Mouse (Mus musculus) forebrain, embryonic 10.5 days (tissue): Measurements from ENCODE around the gene Scamp3. TPM values are rescaled to one million over a fixed set of nuclear protein-coding genes. Genes with fewer than 3 reads are reported as not detected.

Experiments
- DNase-seq: peaks from one replicate; pipeline ENCODE4 v3.0.0-alpha.2; 2017; ENCODE audit warnings: low spot score; ENCODE audit errors: extremely low spot score
- H3K27ac ChIP-seq: fragments of 300-500 bp; sonication (generic); 2 replicates; pipeline ENCODE4 v1.5.1; 2016; ENCODE audit warnings: mild to moderate bottlenecking
- H3K27me3 ChIP-seq: fragments of 300-500 bp; sonication (generic); 2 replicates; pipeline ENCODE4 v1.6.1; 2016; ENCODE audit warnings: mild to moderate bottlenecking; ENCODE audit not compliant: poor library complexity, severe bottlenecking
- H3K36me3 ChIP-seq: fragments of 300-500 bp; sonication (generic); replicated peaks from 2 replicates; pipeline ENCODE4 v1.6.1; 2016; ENCODE audit warnings: mild to moderate bottlenecking, moderate library complexity
- H3K4me1 ChIP-seq: fragments of 300-500 bp; sonication (generic); 2 replicates; pipeline ENCODE4 v1.6.1; 2016
- H3K4me3 ChIP-seq: fragments of 300-500 bp; sonication (generic); 2 replicates; pipeline ENCODE4 v1.5.1; 2016; ENCODE audit warnings: mild to moderate bottlenecking, moderate library complexity
- H3K9me3 ChIP-seq: fragments of 300-500 bp; sonication (generic); 2 replicates; pipeline ENCODE4 v1.6.1; 2016; ENCODE audit warnings: mild to moderate bottlenecking, moderate library complexity
- WGBS: fragments of 180-500 bp; shearing (Covaris S2); methylation state at CpG from one replicate; pipeline ENCODE4 v1.1.7; 2016; 5-methylcytosine and 5-hydroxymethylcytosine counted together
- polyA plus RNA-seq: library from polyadenylated mRNA; unstranded; fragments of >200 nt; fragmentation: Nextera tagmentation; extraction: Ambion mirVana; gene quantifications from 2 replicates; pipeline ENCODE4 v1.2.1, GENCODE M21; 2016

The Scamp3 gene
- polyA plus RNA-seq, result 100 and 103 TPM in 2 replicates

DNA sequence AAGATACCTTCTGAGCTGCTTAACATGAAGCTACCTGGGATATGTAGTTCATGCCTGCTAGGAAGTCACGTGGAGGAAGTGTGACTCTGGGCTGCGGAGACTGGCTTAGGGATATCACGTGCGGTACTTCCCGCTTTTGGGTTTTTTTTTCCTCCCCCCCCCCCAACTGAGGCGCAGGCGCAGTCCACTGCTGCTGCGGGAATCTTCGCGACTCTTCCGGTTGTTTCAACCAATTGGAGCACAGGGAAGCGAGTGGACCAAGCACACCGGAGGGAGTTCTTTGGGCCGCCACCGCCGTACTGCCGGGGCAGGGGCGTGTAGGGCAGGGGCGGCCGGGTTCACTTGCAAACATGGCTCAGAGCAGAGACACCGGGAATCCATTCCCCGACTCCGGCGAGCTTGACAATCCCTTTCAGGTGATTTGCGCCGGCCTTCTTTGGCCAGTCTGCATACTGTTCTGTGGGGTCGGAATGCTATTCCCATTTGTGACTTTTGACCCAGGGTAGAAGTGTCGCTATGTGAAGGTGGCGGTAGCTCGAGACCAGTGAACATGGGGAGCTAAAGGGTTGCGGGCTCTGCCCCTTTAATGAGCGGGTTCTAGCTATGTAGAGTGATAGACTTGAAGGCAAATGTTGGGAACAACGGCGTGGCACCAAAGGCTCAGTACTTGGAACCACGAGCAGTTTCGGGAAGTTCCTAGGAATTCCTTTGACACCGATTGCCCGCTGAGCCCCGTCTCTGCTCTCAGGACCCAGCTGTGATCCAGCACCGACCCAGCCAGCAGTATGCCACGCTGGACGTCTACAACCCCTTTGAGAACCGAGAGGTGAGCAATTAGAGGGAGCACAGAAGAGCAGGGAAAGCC lies at the start of gene Scamp3:
Scamp3 (plus strand) TSS at position 232 of the 865 bp plus-strand sequence.
- under 1% methylated on average over 43 of the region's 43 CpGs for WGBS
- peak within 1 kb of the TSS; percentile 81 for H3K4me3 ChIP-seq
- H3K36me3 ChIP-seq, result peaks cover 83% of the 10 kb centered on the region
- no peaks in the 10 kb centered on the region for H3K27me3 ChIP-seq
- H3K4me1 ChIP-seq, result peaks cover 27% of the 10 kb centered on the region
- peak; percentile 95 for DNase-seq
- peak within 1 kb of the TSS; percentile 84 for H3K27ac ChIP-seq
- H3K9me3 ChIP-seq, result no peaks in the 10 kb centered on the region

DNA sequence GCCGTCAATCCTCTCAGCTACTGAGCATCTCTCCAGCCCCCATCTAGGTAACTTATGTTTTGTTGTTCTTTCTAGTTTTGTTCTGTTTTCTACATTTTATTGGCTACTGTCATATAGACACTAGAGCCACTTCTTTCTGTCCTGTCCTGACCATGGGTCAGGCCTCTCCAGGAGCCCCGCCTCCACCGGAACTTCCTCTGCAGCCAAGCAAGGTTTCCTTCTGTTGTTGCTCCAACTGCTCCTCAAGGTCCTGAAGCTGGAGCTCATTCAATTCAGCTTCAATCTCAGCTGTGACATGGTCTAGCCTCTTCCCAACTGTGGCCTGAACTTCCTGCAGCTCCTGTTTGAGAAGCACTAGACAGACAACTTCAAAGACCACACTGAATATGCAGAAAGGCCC lies 47.4 kb upstream of the Scamp3 start:
- Histone ChIP-seq H3K4me1 (peaks cover 15% of the 10 kb centered on the region), H3K4me3 (no peak overlapping the region), H3K27ac (no peak overlapping the region), H3K36me3 (no peaks in the 10 kb centered on the region), H3K27me3 (peaks cover 26% of the 10 kb centered on the region), H3K9me3 (no peaks in the 10 kb centered on the region)
- no peak for DNase-seq
- WGBS, result 97% methylated on average over 3 of the region's 3 CpGs

DNA sequence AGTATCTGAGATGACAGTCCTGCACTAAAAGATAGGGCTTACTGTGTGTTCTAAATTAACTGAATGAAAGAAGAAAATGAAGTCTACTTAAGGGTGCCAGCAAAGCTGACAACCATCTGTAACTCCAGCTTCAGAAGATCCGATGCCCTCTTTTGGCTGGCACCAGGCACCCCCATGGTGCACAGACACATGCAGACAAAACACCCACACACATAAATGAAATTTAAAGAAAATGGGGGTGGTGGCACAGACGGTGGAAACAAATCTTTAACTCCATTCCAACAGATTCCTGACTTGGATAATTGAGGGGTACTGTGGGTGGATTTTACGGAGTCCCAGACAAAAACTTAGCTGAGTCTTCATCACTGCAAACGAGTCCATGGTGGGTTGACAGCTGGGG lies 45.5 kb upstream of the Scamp3 start:
- Histone ChIP-seq H3K9me3 (no peaks in the 10 kb centered on the region), H3K4me1 (peaks cover 15% of the 10 kb centered on the region), H3K27ac (peak overlapping the region; percentile 48), H3K36me3 (no peaks in the 10 kb centered on the region), H3K4me3 (peak overlapping the region; percentile 48), H3K27me3 (peaks cover 35% of the 10 kb centered on the region)
- DNase-seq, result no peak
- 57% methylated on average over 4 of the region's 4 CpGs for WGBS

DNA sequence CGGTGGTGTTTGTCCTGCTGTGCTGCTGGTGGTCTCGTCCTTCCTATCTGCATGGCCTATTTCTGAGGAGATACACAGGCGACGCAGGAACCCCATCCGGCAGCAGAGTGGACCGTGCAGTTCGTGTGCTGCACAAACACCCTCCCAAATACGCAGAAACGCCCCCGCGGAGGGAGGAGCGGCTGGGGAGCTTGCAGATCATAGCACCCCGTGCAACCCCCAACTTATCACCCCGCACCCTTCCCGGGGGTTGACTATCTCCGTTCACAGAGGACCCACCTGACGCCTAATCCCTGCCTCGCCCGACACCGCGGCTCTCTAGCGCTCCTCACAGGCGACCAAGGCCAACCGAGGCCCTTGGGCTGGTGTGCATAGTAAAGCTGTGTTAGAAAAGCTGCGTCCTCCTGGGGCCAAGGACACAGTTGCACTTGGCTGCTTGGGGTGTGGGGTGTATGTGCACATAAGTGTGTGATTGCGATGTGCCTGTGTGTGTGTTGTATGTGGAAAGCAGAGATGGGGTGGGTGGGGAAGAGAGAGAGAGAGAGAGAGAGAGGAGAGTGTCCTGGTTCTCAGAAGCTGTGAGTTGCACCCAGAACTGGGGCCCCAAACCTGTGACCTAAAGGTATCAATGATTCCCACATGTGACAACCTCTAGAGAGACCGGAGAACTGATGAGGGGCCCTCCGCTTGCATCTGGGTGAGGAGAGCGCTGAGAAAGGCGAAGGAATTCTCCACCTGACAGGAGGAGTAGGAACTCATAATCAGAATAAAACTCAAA lies 44.8 kb upstream of the Scamp3 start:
- peak; percentile 46 for DNase-seq
- 15% methylated on average over 30 of the region's 30 CpGs for WGBS
- peaks cover 15% of the 10 kb centered on the region for H3K4me1 ChIP-seq
- H3K4me3 ChIP-seq, result peak overlapping the region; percentile 48
- H3K36me3 ChIP-seq, result no peaks in the 10 kb centered on the region
- H3K27ac ChIP-seq, result peak overlapping the region; percentile 48
- H3K9me3 ChIP-seq, result no peaks in the 10 kb centered on the region
- H3K27me3 ChIP-seq, result peaks cover 35% of the 10 kb centered on the region

DNA sequence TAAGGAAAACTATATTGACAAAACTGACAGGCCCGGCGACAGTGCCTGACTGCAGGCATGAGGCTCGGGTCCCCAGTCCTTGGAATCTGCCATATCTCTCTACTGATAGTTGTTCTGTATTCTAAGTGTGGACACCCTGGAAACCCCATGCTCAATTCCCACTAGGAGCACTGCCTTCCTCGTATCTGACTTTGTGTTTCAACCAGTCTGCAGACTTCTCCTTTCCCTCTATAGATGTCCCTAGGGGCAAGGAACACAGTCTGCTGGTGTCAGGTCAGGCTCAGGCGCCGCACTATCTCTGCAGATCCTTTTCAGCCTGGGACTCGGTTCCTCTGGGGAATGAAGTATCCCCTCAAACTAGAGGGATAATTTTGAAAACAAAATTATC lies 44.2 kb upstream of the Scamp3 start:
- WGBS, result 87% methylated on average over 7 of the region's 7 CpGs
- H3K27ac ChIP-seq, result peak overlapping the region; percentile 31; the same call in 1 of the 2 replicates
- no peak overlapping the region for H3K4me3 ChIP-seq
- peaks cover 35% of the 10 kb centered on the region for H3K27me3 ChIP-seq
- peaks cover 15% of the 10 kb centered on the region for H3K4me1 ChIP-seq
- H3K36me3 ChIP-seq, result no peaks in the 10 kb centered on the region
- no peaks in the 10 kb centered on the region for H3K9me3 ChIP-seq
- no peak for DNase-seq

DNA sequence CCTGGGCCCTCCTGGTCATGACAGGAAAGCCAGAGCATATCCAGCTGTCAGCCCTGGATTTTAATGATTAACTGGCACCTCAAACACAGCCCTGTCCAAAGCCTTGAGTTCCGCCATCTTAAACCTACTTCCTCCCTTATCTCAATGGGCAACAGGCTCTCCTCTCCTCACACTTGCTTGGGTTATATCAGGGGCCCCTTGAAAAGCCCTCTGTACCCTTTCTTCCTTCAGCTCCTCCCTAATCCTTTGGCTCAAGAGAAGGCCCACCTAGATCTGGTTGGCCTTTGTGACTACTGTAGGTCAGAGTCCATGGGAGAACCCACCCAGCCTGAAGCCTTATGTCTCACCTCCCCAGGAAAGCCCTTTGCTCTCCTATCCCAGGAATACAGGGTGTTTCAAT lies 43.5 kb upstream of the Scamp3 start:
- Histone ChIP-seq H3K9me3 (no peaks in the 10 kb centered on the region), H3K36me3 (no peaks in the 10 kb centered on the region), H3K4me1 (peaks cover 14% of the 10 kb centered on the region), H3K4me3 (no peak overlapping the region), H3K27ac (peak overlapping the region; percentile 21; the same call in 1 of the 2 replicates), H3K27me3 (peaks cover 35% of the 10 kb centered on the region)
- DNase-seq, result no peak
- 92% methylated on average over 1 of the region's 1 CpGs for WGBS

DNA sequence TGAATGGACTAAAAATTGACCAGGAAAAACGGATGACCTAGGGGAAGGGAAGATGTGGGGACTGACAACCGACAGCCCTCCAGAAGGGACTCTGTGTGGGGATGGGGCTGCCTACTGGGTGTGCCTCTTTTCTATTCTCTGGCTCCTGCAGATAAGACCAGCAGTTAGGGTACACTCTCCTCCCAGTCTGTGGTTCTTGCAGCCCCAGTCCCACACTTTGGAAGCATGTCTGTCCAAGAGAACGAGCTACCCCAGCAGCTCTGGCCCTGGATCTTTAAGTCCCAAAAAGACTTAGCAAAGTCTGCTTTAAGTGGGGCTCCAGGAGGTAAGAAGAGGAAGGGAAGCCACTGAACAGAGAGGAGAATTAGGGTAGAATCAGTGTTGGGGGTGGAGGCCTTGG lies 41.3 kb upstream of the Scamp3 start, which contains the start of gene Pklr:
Pklr (plus strand) TSS at position 185 of the 400 bp plus-strand sequence.
- no peak for DNase-seq
- Histone ChIP-seq H3K9me3 (no peaks in the 10 kb centered on the region), H3K36me3 (no peaks in the 10 kb centered on the region), H3K27ac (peak within 1 kb of the TSS; percentile 67), H3K4me1 (peaks cover 10% of the 10 kb centered on the region), H3K4me3 (peak within 1 kb of the TSS; percentile 16), H3K27me3 (peaks cover 35% of the 10 kb centered on the region)
- WGBS, result 63% methylated on average over 3 of the region's 3 CpGs

DNA sequence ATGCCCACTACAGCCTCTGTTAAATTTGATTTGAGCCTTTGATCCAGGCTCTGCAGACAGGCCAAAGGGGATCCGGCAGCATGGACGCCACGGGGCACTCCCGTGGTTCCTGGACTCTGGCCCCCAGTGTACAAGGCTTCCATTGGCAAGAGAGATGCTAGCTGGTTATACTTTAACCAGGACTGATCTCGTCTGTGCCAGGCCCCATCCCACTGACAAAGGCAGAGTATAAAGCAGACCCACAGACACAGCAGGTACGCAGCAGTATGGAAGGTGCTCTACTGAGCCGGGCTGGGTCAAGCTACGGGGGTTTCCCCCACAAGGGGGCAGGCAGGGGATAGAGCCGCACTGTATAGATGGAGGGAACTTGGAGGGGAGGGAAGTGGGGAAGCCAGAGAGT lies 40.9 kb upstream of the Scamp3 start:
- DNase-seq, result no peak
- H3K4me3 ChIP-seq, result peak overlapping the region; percentile 16
- H3K4me1 ChIP-seq, result peaks cover 10% of the 10 kb centered on the region
- 39% methylated on average over 9 of the region's 9 CpGs for WGBS
- H3K9me3 ChIP-seq, result no peaks in the 10 kb centered on the region
- peaks cover 35% of the 10 kb centered on the region for H3K27me3 ChIP-seq
- H3K27ac ChIP-seq, result peak overlapping the region; percentile 67
- H3K36me3 ChIP-seq, result no peaks in the 10 kb centered on the region; the same call in 1 of the 2 replicates

DNA sequence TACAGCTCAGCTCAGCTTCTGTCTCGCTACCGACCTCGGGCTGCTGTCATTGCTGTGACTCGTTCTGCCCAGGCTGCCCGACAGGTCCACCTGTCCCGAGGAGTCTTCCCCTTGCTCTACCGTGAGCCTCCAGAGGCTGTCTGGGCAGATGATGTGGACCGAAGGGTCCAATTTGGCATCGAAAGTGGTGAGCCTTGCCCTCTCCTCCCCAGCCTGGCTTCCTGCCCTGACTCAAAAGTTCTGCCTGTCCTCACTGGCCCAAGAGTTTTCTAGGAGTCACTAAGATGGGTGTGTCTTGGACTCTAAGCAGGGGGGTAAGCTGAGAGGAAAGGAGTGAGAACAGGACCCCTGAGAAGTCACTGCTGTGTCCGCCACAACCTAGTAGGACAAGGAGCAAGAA lies 32.5 kb upstream of the Scamp3 start:
- H3K9me3 ChIP-seq, result no peaks in the 10 kb centered on the region
- no peaks in the 10 kb centered on the region; the same call in 1 of the 2 replicates for H3K36me3 ChIP-seq
- H3K27me3 ChIP-seq, result peaks cover 58% of the 10 kb centered on the region
- DNase-seq, result no peak
- H3K4me1 ChIP-seq, result peaks cover 40% of the 10 kb centered on the region
- no peak overlapping the region for H3K27ac ChIP-seq
- WGBS, result 82% methylated on average over 10 of the region's 10 CpGs
- H3K4me3 ChIP-seq, result no peak overlapping the region

DNA sequence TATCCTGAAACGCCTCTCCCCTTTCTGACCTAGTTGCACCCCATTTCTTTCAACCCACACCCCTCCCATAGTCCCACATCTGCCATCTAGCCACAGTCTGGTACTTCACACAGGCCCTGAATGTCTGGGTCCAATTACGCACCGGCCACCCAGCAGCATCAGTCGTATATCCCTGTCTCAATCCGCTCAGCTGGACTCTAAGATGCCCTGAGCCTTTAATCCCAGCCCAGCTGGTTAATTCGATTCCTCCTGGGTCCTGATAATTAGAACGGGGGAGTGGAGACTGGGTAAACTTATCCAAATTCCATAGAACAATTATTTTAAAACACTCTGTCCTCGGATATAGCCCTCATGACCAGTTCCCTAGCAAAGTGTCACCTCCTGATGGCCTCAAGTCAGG lies 31.7 kb upstream of the Scamp3 start:
- Histone ChIP-seq H3K4me1 (peaks cover 41% of the 10 kb centered on the region), H3K4me3 (no peak overlapping the region), H3K36me3 (no peaks in the 10 kb centered on the region; the same call in 1 of the 2 replicates), H3K27me3 (peaks cover 66% of the 10 kb centered on the region), H3K27ac (no peak overlapping the region), H3K9me3 (no peaks in the 10 kb centered on the region)
- no peak for DNase-seq
- WGBS, result 30% methylated on average over 8 of the region's 8 CpGs

DNA sequence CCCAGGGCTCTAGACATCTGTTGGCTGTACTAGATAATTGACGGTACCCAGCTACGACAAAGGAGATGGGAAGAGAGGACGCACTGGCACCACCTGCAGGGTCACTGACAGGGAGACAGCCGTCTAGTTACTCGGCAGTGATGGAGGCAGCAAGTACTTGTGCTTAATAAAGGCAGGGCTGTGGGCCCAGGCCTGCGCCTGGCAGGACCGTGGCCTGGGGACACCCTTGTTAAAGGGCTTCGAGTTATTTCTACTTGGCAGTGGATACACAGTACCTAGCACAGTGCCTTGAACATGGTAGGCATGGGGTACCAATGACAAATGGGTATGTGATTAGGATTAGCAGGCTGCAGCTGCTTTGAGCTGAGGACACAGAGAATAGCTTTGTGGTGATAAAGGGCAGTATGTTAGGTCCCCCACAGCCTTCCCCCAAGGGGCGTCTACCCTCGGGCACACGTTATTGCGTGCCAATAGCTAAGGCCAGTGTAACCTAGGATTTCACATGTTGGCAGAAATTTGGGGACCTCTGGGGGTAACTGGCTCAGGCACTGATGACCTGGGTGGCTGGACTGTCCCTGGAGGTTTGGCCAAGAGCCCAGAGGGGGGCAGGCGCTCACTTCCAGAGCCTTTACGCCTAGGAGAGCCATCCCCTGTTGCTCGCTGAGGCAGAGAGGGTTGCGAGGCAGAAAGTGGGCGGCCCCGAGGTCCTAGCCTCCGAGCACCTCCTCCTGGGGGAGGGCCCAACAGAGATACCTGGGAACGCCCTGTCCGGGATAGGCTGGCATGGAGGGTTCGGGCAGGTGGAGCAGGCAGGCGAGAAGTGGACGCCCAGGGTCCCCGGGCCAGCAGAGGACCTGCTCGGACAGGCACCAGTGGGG lies 29.9 kb upstream of the Scamp3 start:
- WGBS, result 22% methylated on average over 26 of the region's 26 CpGs
- Histone ChIP-seq H3K36me3 (no peaks in the 10 kb centered on the region), H3K27ac (peak overlapping the region; percentile 56; the same call in 1 of the 2 replicates), H3K9me3 (no peaks in the 10 kb centered on the region), H3K4me3 (peak overlapping the region; percentile 40), H3K27me3 (peaks cover 78% of the 10 kb centered on the region), H3K4me1 (peaks cover 41% of the 10 kb centered on the region)
- no peak for DNase-seq

DNA sequence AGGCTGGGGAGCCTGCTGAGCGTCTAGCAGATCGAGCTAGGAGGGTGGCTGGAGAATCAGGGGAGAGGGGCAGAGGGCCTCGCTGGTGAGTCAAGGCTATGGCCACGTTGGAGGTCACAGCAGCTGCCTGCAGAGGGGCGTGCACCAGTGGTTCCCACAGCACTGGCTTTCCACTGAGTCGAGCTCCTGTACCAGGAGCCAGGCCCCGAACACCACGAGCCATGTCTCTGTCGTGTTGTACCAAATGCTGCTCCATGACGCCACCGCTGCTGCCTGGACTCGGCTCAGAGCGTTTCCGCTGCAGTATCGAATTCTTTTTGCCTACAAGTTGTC lies 29.3 kb upstream of the Scamp3 start:
- peaks cover 45% of the 10 kb centered on the region for H3K4me1 ChIP-seq
- peaks cover 77% of the 10 kb centered on the region for H3K27me3 ChIP-seq
- H3K4me3 ChIP-seq, result peak overlapping the region; percentile 40
- WGBS, result 9% methylated on average over 15 of the region's 15 CpGs
- H3K36me3 ChIP-seq, result no peaks in the 10 kb centered on the region
- H3K9me3 ChIP-seq, result no peaks in the 10 kb centered on the region
- DNase-seq, result peak; percentile 28
- peak overlapping the region; percentile 56; the same call in 1 of the 2 replicates for H3K27ac ChIP-seq
